Mouse (Mus musculus) hindbrain, embryonic 13.5 days (tissue): Measurements from ENCODE around the gene Galr2. TPM values are rescaled to one million over a fixed set of nuclear protein-coding genes. Genes with fewer than 3 reads are reported as not detected.

ENCODE experiments used
- ATAC-seq: fragments of 200-750 bp; cut with Nextera tagmentation; 2 replicates; pipeline ENCODE4 v1.8.0; 2017; ENCODE audit warnings: moderate TSS enrichment; ENCODE audit not compliant: low FRiP score
- H3K27ac ChIP-seq: fragments of 300-500 bp; sonication (generic); 2 replicates; pipeline ENCODE4 v1.5.1; 2015; ENCODE audit warnings: inconsistent platforms, mild to moderate bottlenecking, moderate library complexity
- H3K27me3 ChIP-seq: fragments of 300-500 bp; sonication (generic); 2 replicates; pipeline ENCODE4 v1.6.1; 2015; ENCODE audit warnings: mild to moderate bottlenecking, inconsistent platforms
- H3K36me3 ChIP-seq: fragments of 300-500 bp; sonication (generic); 2 replicates; pipeline ENCODE4 v1.6.1; 2015; ENCODE audit warnings: mild to moderate bottlenecking, inconsistent platforms
- H3K4me1 ChIP-seq: fragments of 300-500 bp; sonication (generic); replicated peaks from 2 replicates; pipeline ENCODE4 v1.6.1; 2015; ENCODE audit warnings: inconsistent platforms
- H3K4me2 ChIP-seq: fragments of 300-500 bp; sonication (generic); 2 replicates; pipeline ENCODE4 v1.6.1; 2015; ENCODE audit warnings: inconsistent platforms, mild to moderate bottlenecking, moderate library complexity
- H3K4me3 ChIP-seq: fragments of 300-500 bp; sonication (generic); 2 replicates; pipeline ENCODE4 v1.5.1; 2015; ENCODE audit warnings: mild to moderate bottlenecking, inconsistent platforms
- H3K9ac ChIP-seq: fragments of 300-500 bp; sonication (generic); 2 replicates; pipeline ENCODE4 v1.6.1; 2015; ENCODE audit warnings: mild to moderate bottlenecking, inconsistent platforms
- H3K9me3 ChIP-seq: fragments of 300-500 bp; sonication (generic); 2 replicates; pipeline ENCODE4 v1.6.1; 2016; ENCODE audit warnings: inconsistent platforms
- WGBS: fragments of 180-500 bp; shearing (Covaris S2); methylation state at CpG from one replicate; pipeline ENCODE4 v1.1.7; 2015; 5-methylcytosine and 5-hydroxymethylcytosine counted together
- polyA plus RNA-seq: library from polyadenylated mRNA; unstranded; fragments of >200 nt; fragmentation: Nextera tagmentation; extraction: Ambion mirVana; gene quantifications from 2 replicates; pipeline ENCODE4 v1.2.1, GENCODE M21; 2015

The Galr2 gene
- polyA plus RNA-seq, 1 experiment from 2014 or later = 0.56 TPM

DNA sequence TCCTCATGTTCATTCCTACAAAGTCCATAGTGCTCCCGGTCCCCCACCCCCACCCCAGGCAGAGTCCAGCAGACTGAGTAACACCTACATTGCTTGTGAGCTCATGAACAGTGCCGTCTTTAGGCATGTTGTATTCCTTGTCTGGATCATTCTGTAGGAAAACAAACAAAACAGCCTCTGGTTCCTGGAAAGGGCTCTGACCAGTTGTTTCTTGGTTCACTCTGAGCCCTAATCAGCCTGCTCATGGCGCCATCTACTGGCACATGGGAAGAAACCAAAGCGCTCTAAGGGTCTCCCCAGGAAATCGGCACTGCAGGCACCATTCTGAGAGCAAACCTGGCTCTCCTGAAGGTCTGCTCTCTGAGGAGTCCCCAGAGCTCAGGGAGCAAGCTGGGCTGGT lies 13.6 kb downstream of the Galr2 start:
- H3K4me2 ChIP-seq = no peak overlapping the region
- no peak for ATAC-seq
- 31% methylated on average over 5 of the region's 5 CpGs for WGBS
- peaks cover 99% of the 10 kb centered on the region for H3K36me3 ChIP-seq
- H3K27me3 ChIP-seq = no peaks in the 10 kb centered on the region
- no peaks in the 10 kb centered on the region for H3K4me1 ChIP-seq
- H3K27ac ChIP-seq = no peak overlapping the region
- H3K9me3 ChIP-seq = no peaks in the 10 kb centered on the region
- H3K9ac ChIP-seq = no peak overlapping the region
- no peak overlapping the region for H3K4me3 ChIP-seq

- Histone ChIP-seq H3K9me3 (no peaks in the 10 kb centered on the region), H3K4me3 (no peak overlapping the region), H3K4me2 (no peak overlapping the region), H3K27me3 (no peaks in the 10 kb centered on the region), H3K4me1 (no peaks in the 10 kb centered on the region), H3K36me3 (peaks cover 99% of the 10 kb centered on the region), H3K9ac (no peak overlapping the region; the same call in 1 of the 2 replicates), H3K27ac (no peak overlapping the region)
- ATAC-seq = no peak
- 93% methylated on average over 8 of the region's 8 CpGs for WGBS
These were observed 15.5 kb downstream of the Galr2 start for GRCm38 (mm10) chr11:116296191-116296734.

DNA sequence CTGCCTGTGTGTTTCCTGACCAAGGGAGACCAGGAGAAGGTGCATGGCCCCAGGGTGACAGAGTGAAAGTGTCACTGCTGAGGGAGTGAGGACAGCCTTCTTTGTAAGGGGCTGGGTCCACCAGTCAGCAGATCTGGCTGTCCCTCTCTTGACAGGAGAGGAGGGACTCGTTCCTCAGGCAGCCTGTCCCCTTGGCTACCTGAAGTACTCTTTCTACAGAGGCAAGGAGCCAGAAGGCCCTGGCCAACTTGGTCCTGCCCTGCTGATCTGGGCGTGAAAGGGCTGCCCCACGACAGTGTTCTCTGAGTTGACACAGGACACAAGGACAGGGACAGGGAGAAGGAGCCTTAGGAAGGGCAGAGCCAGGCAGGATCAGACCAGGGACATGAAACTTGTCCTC lies 16.3 kb downstream of the Galr2 start:
- ATAC-seq = no peak
- Histone ChIP-seq H3K4me2 (no peak overlapping the region), H3K9me3 (no peaks in the 10 kb centered on the region), H3K4me3 (no peak overlapping the region), H3K27me3 (no peaks in the 10 kb centered on the region), H3K36me3 (peaks cover 99% of the 10 kb centered on the region), H3K9ac (no peak overlapping the region), H3K4me1 (no peaks in the 10 kb centered on the region), H3K27ac (no peak overlapping the region)
- 79% methylated on average over 3 of the region's 3 CpGs for WGBS

DNA sequence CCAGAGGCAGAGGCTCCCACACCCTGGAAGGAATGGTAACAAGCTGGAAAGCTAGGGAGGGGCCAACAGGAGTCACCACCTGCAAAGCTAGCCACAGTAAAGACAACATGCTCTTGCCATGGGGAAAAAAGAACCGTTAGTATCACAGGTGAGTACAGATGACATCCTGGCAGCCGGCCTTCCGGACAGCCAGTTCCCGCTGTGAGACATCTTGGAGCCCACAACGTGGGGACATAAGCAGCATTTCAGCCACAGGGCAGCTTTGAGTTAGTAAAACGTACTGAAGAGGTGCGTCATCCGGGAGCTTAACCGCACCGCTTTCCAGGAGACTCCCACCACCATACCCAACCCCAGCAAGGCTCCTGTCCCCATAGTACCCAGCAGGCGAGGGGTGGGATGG lies 17.5 kb downstream of the Galr2 start:
- no peak for ATAC-seq
- Histone ChIP-seq H3K4me3 (no peak overlapping the region), H3K36me3 (peaks cover 99% of the 10 kb centered on the region), H3K27ac (no peak overlapping the region), H3K9ac (no peak overlapping the region), H3K4me1 (no peaks in the 10 kb centered on the region), H3K27me3 (no peaks in the 10 kb centered on the region), H3K9me3 (no peaks in the 10 kb centered on the region), H3K4me2 (no peak overlapping the region)
- WGBS = 88% methylated on average over 11 of the region's 11 CpGs

DNA sequence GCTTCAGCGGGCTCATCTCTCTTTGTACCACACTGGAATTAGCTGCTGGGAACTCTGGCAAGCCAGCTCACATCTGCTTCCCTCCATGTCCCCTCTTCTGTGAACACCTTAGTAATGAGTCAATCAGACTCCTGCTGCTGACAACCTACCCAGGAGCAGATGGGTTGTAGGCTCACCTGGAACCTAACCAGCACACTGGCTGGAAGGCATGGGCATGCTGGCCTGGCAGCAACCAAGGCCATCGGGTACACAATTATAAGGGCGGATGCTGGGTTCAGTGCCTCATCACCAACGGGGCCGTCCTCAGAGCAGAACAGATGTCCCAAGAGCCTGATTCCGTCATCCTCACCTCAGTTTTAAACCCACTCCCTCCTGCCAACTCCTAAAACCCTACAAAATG lies 17.9 kb downstream of the Galr2 start:
- Histone ChIP-seq H3K4me2 (no peak overlapping the region), H3K4me1 (no peaks in the 10 kb centered on the region), H3K27me3 (no peaks in the 10 kb centered on the region), H3K36me3 (peaks cover 99% of the 10 kb centered on the region), H3K9ac (no peak overlapping the region), H3K27ac (no peak overlapping the region), H3K9me3 (no peaks in the 10 kb centered on the region), H3K4me3 (no peak overlapping the region)
- ATAC-seq = no peak
- WGBS = 92% methylated on average over 6 of the region's 6 CpGs

DNA sequence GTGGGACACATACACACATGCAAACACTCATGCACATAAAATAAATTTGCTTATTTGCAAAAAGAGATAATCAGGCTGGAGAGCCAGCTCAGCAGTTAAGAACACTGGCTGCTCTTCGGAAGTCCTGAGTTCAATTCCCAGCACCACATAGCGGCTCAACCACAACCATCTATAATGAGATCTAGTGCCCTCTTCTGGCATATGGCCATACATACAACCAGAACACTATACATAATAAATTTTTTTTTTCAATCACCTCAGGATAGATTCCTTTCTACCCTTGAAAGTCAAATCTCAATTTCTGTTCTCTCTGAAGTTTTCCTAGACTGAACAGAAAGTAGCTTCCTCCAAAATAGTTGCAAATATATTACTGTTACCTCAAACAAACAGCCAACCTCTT lies 24.7 kb downstream of the Galr2 start:
- Histone ChIP-seq H3K9me3 (no peaks in the 10 kb centered on the region), H3K27me3 (0 out of 2 replicates have a peak, but pooled peaks cover 9% of the 10 kb centered on the region), H3K36me3 (peaks cover 48% of the 10 kb centered on the region), H3K9ac (peak overlapping the region; percentile 88; the same call in 1 of the 2 replicates), H3K4me3 (peak overlapping the region; percentile 81), H3K4me1 (peaks cover 11% of the 10 kb centered on the region), H3K27ac (no peak overlapping the region), H3K4me2 (peak overlapping the region; percentile 86)
- WGBS = 95% methylated on average over 2 of the region's 2 CpGs
- ATAC-seq = no peak

DNA sequence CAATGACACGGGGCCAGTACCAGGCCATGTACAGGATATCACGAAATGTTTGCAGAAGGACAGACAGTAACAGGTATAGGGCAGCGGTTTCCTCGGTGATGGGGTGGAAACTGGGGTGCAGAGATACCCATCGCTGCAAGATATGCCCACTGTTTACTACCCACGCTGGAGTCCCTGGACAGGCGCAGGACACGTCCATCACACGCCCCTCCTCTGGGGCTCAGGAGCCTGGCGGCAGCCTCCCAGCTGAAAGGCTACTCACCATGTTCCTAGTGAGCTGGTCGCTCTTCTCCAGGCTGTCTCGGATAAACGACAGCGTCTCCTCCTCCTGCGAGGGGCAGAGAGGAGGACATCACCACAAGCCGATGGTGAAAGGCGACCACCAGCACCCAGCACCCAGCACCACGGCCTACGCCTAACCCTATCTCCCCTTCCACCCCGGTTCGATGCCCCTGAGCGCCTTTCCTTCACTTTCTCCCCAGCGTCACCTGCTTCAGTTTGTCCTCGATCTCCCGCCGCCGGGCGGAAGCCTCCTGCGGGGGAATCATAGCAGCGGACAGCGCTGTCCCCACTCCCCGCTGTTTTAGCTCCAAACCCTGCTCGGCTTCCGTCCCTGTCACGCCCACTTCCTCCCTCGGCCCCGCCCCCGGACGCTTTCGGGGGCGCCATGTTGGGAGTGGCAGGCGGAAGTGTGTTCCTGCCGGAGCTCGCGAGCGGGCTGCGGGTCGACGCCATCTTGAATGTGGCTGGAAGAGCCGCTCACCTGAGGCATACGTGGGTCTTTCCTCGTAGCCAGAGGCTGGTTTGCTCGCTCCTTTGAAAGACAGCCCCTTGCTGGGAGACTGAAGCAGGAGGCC lies 25.6 kb downstream of the Galr2 start:
- WGBS = 3% methylated on average over 53 of the region's 53 CpGs

DNA sequence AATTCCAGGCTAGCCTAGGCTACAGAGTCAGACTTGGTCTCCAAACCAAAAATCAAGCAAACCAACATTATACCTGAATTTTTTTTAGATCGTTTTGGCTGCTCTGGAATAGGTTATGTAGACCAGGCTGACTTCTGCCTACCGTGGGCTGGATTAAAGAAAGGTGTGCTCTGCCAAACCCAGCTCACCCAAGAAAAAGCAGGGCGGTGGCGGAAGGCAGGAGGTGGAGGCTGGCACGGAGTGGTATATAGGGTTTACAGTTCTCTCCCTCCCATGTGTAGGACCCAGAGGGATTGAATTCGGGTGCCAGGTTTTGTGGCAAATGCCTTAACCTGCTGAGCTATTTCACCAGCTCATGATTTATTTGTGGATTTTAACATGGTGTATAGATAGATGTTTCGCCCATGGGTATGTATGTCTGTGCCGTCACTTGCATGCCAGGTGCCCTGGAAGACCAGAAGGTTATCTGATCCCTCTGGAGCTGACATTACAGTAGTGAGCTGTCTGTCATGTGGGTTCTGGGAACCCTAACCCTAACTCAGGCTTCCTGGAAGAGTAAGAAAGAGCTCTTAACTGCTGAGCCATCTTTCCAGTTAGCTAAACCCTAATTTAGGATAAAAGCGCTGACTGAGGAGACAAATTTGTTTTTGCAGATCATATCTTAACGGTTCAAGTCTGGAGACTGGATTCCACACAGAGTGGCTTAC lies 26.4 kb downstream of the Galr2 start, which contains the start of gene Exoc7:
TSS of gene Exoc7 (minus strand) at position 215 of the 707 bp plus-strand sequence.
- peak within 1 kb of the TSS; percentile 81 for H3K4me3 ChIP-seq
- peak within 1 kb of the TSS; percentile 88 for H3K9ac ChIP-seq
- peaks cover 11% of the 10 kb centered on the region for H3K4me1 ChIP-seq
- H3K27ac ChIP-seq = peak within 1 kb of the TSS; percentile 58
- no peaks in the 10 kb centered on the region for H3K9me3 ChIP-seq
- 84% methylated on average over 10 of the region's 10 CpGs for WGBS
- ATAC-seq = peak; percentile 22; the same call in 1 of the 2 replicates
- peaks cover 31% of the 10 kb centered on the region for H3K36me3 ChIP-seq
- H3K27me3 ChIP-seq = peaks cover 13% of the 10 kb centered on the region; the same call in 1 of the 2 replicates
- peak within 1 kb of the TSS; percentile 86 for H3K4me2 ChIP-seq

More for the DNA sequence above, 25.6 kb downstream of the Galr2 start:
- Histone ChIP-seq H3K4me1 (peaks cover 11% of the 10 kb centered on the region), H3K27ac (peak overlapping the region; percentile 58), H3K4me3 (peak overlapping the region; percentile 81), H3K9ac (peak overlapping the region; percentile 88), H3K4me2 (peak overlapping the region; percentile 86), H3K27me3 (peaks cover 12% of the 10 kb centered on the region; the same call in 1 of the 2 replicates), H3K9me3 (no peaks in the 10 kb centered on the region), H3K36me3 (peaks cover 39% of the 10 kb centered on the region)
- ATAC-seq = peak; percentile 95

DNA sequence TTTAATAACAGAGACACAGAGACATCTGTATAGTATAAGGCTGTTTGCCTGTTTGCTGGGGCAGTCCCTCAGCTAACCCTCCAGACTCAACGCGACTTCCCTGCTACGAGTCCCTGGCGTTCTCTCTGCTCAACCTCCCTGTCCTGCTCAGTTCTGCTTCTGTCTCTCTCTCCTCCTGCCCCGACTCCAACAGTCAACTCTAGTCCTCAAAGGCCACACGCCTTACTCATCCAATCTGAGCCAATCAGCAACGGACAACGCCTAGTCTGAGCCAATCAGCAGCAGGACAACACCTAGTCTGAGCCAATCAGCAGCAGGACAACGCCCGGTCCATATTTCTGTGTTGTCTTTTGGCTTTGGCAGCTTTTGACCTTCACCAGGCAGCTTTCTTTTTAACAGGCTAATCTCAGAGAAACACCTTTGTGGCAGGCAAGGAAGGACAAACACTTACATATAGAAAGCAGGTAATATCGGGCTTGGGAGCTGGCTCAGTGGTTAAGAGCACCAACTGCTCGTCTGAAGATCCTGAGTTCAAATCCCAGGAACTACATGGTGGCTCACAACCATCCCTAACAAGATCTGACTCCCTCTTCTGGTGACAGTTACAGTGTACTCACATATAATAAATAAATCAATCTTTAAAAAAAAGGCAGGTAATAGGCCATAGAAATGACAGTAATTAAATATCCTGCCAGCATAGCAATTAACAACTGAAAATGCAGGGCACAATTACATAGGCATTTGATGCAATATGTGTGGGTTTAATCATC lies 27.2 kb downstream of the Galr2 start:
- peaks cover 11% of the 10 kb centered on the region for H3K4me1 ChIP-seq
- peaks cover 13% of the 10 kb centered on the region; the same call in 1 of the 2 replicates for H3K27me3 ChIP-seq
- no peak overlapping the region for H3K9ac ChIP-seq
- peaks cover 23% of the 10 kb centered on the region for H3K36me3 ChIP-seq
- H3K27ac ChIP-seq = no peak overlapping the region
- 92% methylated on average over 12 of the region's 12 CpGs for WGBS
- no peak overlapping the region for H3K4me3 ChIP-seq
- no peak for ATAC-seq
- no peaks in the 10 kb centered on the region for H3K9me3 ChIP-seq
- H3K4me2 ChIP-seq = no peak overlapping the region

GRCm38 (mm10) chr11:116309601-116310000 lies 28.9 kb downstream of the Galr2 start:
- Histone ChIP-seq H3K9me3 (no peaks in the 10 kb centered on the region), H3K4me1 (peaks cover 11% of the 10 kb centered on the region), H3K4me2 (no peak overlapping the region), H3K27ac (no peak overlapping the region), H3K4me3 (no peak overlapping the region), H3K27me3 (peaks cover 13% of the 10 kb centered on the region; the same call in 1 of the 2 replicates), H3K9ac (no peak overlapping the region), H3K36me3 (peaks cover 6% of the 10 kb centered on the region)
- WGBS = 82% methylated on average over 3 of the region's 3 CpGs
- no peak for ATAC-seq

DNA sequence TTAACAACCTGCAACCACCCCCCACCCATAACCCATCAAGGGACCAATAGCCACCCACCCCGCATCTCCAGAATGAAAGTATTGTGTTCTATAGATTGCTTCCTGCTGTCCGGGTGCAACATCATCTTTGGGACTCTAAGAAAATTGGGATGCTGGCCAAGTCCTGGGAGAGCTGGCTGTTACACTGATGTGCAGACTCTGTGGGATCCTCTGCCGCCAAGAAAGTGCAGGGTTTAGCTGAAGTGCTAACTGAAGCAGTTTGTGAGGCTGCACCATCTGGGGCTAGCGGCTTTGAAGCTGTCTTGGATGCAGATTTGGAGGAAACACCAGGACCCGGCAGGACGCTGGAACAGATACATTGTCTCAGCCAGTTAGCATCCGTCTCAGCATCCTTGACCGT lies 30.4 kb downstream of the Galr2 start:
- Histone ChIP-seq H3K4me3 (no peak overlapping the region), H3K27me3 (peaks cover 13% of the 10 kb centered on the region; the same call in 1 of the 2 replicates), H3K9me3 (no peaks in the 10 kb centered on the region), H3K4me2 (no peak overlapping the region), H3K9ac (no peak overlapping the region), H3K4me1 (no peaks in the 10 kb centered on the region), H3K36me3 (no peaks in the 10 kb centered on the region), H3K27ac (no peak overlapping the region)
- 53% methylated on average over 8 of the region's 8 CpGs for WGBS
- ATAC-seq = no peak
